Mouse (Mus musculus) forebrain, embryonic 14.5 days (tissue): ENCODE measurements around the gene Cecr2. TPM values are rescaled to one million over a fixed set of nuclear protein-coding genes. Genes with fewer than 3 reads are reported as not detected.
A peak's percentile ranks its signal among the peaks of the same experiment; 100 is the strongest.

Experiments
- ATAC-seq: fragments of 200-750 bp; cut with Nextera tagmentation; 2 replicates; pipeline ENCODE4 v1.8.0; 2017; ENCODE audit warnings: mild to moderate bottlenecking, moderate library complexity
- DNase-seq: peaks from one replicate; pipeline ENCODE4 v3.0.0-alpha.2; 2015; ENCODE audit warnings: low spot score
- H3K27ac ChIP-seq: fragments of 300-500 bp; sonication (generic); 2 replicates; pipeline ENCODE4 v1.5.1; 2014; ENCODE audit warnings: low read depth, mild to moderate bottlenecking, control low read depth, low read length, moderate library complexity
- H3K27me3 ChIP-seq: fragments of 300-500 bp; sonication (generic); replicated peaks from 2 replicates; pipeline ENCODE4 v1.6.1; 2014; ENCODE audit warnings: low read length, control low read depth, mixed read lengths; ENCODE audit not compliant: control insufficient read depth, insufficient read depth
- H3K36me3 ChIP-seq: fragments of 300-500 bp; sonication (generic); 2 replicates; pipeline ENCODE4 v1.6.1; 2014; ENCODE audit warnings: low read length, control low read depth; ENCODE audit not compliant: control insufficient read depth, insufficient read depth
- H3K4me1 ChIP-seq: fragments of 300-500 bp; sonication (generic); 2 replicates; pipeline ENCODE4 v1.6.1; 2014; ENCODE audit warnings: antibody characterized with exemption, low read length, control low read depth; ENCODE audit not compliant: control insufficient read depth, insufficient read depth
- H3K4me2 ChIP-seq: fragments of 300-500 bp; sonication (generic); 2 replicates; pipeline ENCODE4 v1.6.1; 2014; ENCODE audit warnings: mild to moderate bottlenecking, control low read depth, low read length
- H3K4me3 ChIP-seq: fragments of 300-500 bp; sonication (generic); 2 replicates; pipeline ENCODE4 v1.5.1; 2014; ENCODE audit warnings: low read depth, low read length, control low read depth
- H3K9ac ChIP-seq: fragments of 300-500 bp; sonication (generic); 2 replicates; pipeline ENCODE4 v1.6.1; 2014; ENCODE audit warnings: mild to moderate bottlenecking, low read length, control low read depth, moderate library complexity
- H3K9me3 ChIP-seq: fragments of 300-500 bp; sonication (generic); replicated peaks from 2 replicates; pipeline ENCODE4 v1.6.1; 2016; ENCODE audit warnings: low read length, control low read depth, mixed read lengths; ENCODE audit not compliant: control insufficient read depth
- WGBS: fragments of 180-500 bp; shearing (Covaris S2); extraction: QIAGEN DNeasy Blood & Tissue Kit; methylation state at CpG from one replicate; pipeline ENCODE4 v1.1.7; 2014; 5-methylcytosine and 5-hydroxymethylcytosine counted together
- polyA plus RNA-seq: library from polyadenylated mRNA; unstranded; fragments of >200 nt; fragmentation: Nextera tagmentation; extraction: Ambion mirVana; gene quantifications from 2 replicates; pipeline ENCODE4 v1.2.1, GENCODE M21; 2014

Gene Cecr2
- polyA plus RNA-seq, 1 experiment from 2014 or later, result 5.3 TPM

- WGBS, result 6% methylated on average over 5 of the region's 5 CpGs
- H3K4me1 ChIP-seq, result peaks cover 13% of the 10 kb centered on the region
- H3K4me3 ChIP-seq, result no peak within 1 kb of the TSS
- no peaks in the 10 kb centered on the region for H3K9me3 ChIP-seq
- peak; percentile 84 for ATAC-seq
- no peaks in the 10 kb centered on the region for H3K27me3 ChIP-seq
- DNase-seq, result peak; percentile 83
- H3K9ac ChIP-seq, result 0 out of 2 replicates have a peak within 1 kb of the TSS, but pooled peaks have one; percentile 33
- peak within 1 kb of the TSS; percentile 80 for H3K27ac ChIP-seq
- H3K4me2 ChIP-seq, result no peak within 1 kb of the TSS
- H3K36me3 ChIP-seq, result peaks cover 6% of the 10 kb centered on the region; the same call in 1 of the 2 replicates
Observed at GRCm38 (mm10) chr6:120773149-120773628, 107.0 kb downstream of the Cecr2 start, which contains the start of gene Slc25a18. TSS of gene Slc25a18 (plus strand) at chr6:120773578.

- H3K9ac ChIP-seq, result no peak overlapping the region
- peak; percentile 33 for DNase-seq
- WGBS, result 56% methylated on average over 6 of the region's 6 CpGs
Observed at GRCm38 (mm10) chr6:120773763-120774162, 107.6 kb downstream of the Cecr2 start.

GRCm38 (mm10) chr6:120776286-120776685 is 110.1 kb downstream of the Cecr2 start:
- Histone ChIP-seq H3K36me3 (0 out of 2 replicates have a peak, but pooled peaks cover under 1% of the 10 kb centered on the region), H3K4me2 (no peak overlapping the region), H3K9me3 (no peaks in the 10 kb centered on the region), H3K4me3 (no peak overlapping the region), H3K27me3 (no peaks in the 10 kb centered on the region), H3K9ac (no peak overlapping the region), H3K4me1 (peaks cover 13% of the 10 kb centered on the region), H3K27ac (no peak overlapping the region)
- DNase-seq, result no peak
- no peak for ATAC-seq
- WGBS, result 89% methylated on average over 3 of the region's 3 CpGs

More at GRCm38 (mm10) chr6:120773763-120774162, 107.6 kb downstream of the Cecr2 start:
- Histone ChIP-seq H3K27ac (peak overlapping the region; percentile 80), H3K36me3 (peaks cover 6% of the 10 kb centered on the region; the same call in 1 of the 2 replicates), H3K27me3 (no peaks in the 10 kb centered on the region), H3K4me3 (no peak overlapping the region), H3K4me2 (no peak overlapping the region), H3K4me1 (peaks cover 13% of the 10 kb centered on the region), H3K9me3 (no peaks in the 10 kb centered on the region)
- peak; percentile 52 for ATAC-seq

GRCm38 (mm10) chr6:120777533-120777932 is 111.4 kb downstream of the Cecr2 start:
- DNase-seq (no peak), ATAC-seq (no peak)
- Histone ChIP-seq H3K36me3 (no peaks in the 10 kb centered on the region), H3K27me3 (no peaks in the 10 kb centered on the region), H3K9me3 (no peaks in the 10 kb centered on the region), H3K27ac (no peak overlapping the region), H3K4me3 (no peak overlapping the region), H3K4me1 (peaks cover 13% of the 10 kb centered on the region), H3K4me2 (no peak overlapping the region), H3K9ac (no peak overlapping the region)
- 84% methylated on average over 9 of the region's 9 CpGs for WGBS

GRCm38 (mm10) chr6:120778226-120778625 is 112.1 kb downstream of the Cecr2 start:
- Histone ChIP-seq H3K27me3 (no peaks in the 10 kb centered on the region), H3K9ac (no peak overlapping the region), H3K4me2 (no peak overlapping the region), H3K9me3 (no peaks in the 10 kb centered on the region), H3K4me3 (no peak overlapping the region), H3K36me3 (no peaks in the 10 kb centered on the region), H3K4me1 (peaks cover 9% of the 10 kb centered on the region), H3K27ac (no peak overlapping the region)
- 66% methylated on average over 3 of the region's 3 CpGs for WGBS
- no peak for DNase-seq
- ATAC-seq, result no peak

- Histone ChIP-seq H3K27me3 (no peaks in the 10 kb centered on the region), H3K4me1 (peaks cover 2% of the 10 kb centered on the region; the same call in 1 of the 2 replicates), H3K27ac (no peak overlapping the region), H3K4me3 (no peak overlapping the region), H3K9me3 (no peaks in the 10 kb centered on the region), H3K9ac (no peak overlapping the region), H3K36me3 (no peaks in the 10 kb centered on the region), H3K4me2 (no peak overlapping the region)
- 87% methylated on average over 2 of the region's 2 CpGs for WGBS
- ATAC-seq (no peak), DNase-seq (no peak)
Observed at GRCm38 (mm10) chr6:120782948-120783347, 116.8 kb downstream of the Cecr2 start.

GRCm38 (mm10) chr6:120784351-120784750 is 118.2 kb downstream of the Cecr2 start:
- no peak for DNase-seq
- WGBS, result 42% methylated on average over 7 of the region's 7 CpGs

GRCm38 (mm10) chr6:120788068-120788607 is 122.0 kb downstream of the Cecr2 start:
- no peak overlapping the region for H3K4me3 ChIP-seq
- DNase-seq (no peak), ATAC-seq (no peak)
- no peak overlapping the region for H3K27ac ChIP-seq
- H3K9me3 ChIP-seq, result no peaks in the 10 kb centered on the region
- H3K9ac ChIP-seq, result no peak overlapping the region
- peaks cover 2% of the 10 kb centered on the region; the same call in 1 of the 2 replicates for H3K4me1 ChIP-seq
- H3K4me2 ChIP-seq, result no peak overlapping the region
- WGBS, result 93% methylated on average over 5 of the region's 5 CpGs
- no peaks in the 10 kb centered on the region for H3K27me3 ChIP-seq
- H3K36me3 ChIP-seq, result peaks cover 19% of the 10 kb centered on the region

More at GRCm38 (mm10) chr6:120784351-120784750, 118.2 kb downstream of the Cecr2 start:
- H3K4me1 ChIP-seq, result peaks cover 2% of the 10 kb centered on the region; the same call in 1 of the 2 replicates
- no peak overlapping the region for H3K4me2 ChIP-seq
- no peak overlapping the region for H3K9ac ChIP-seq
- H3K27me3 ChIP-seq, result no peaks in the 10 kb centered on the region
- H3K4me3 ChIP-seq, result no peak overlapping the region
- no peak overlapping the region for H3K27ac ChIP-seq
- peak; percentile 20; the same call in 1 of the 2 replicates for ATAC-seq
- H3K9me3 ChIP-seq, result no peaks in the 10 kb centered on the region
- peaks cover 3% of the 10 kb centered on the region; the same call in 1 of the 2 replicates for H3K36me3 ChIP-seq

- Histone ChIP-seq H3K9me3 (no peaks in the 10 kb centered on the region), H3K4me1 (peaks cover 2% of the 10 kb centered on the region; the same call in 1 of the 2 replicates), H3K4me2 (no peak overlapping the region), H3K36me3 (peaks cover 27% of the 10 kb centered on the region), H3K9ac (no peak overlapping the region), H3K27ac (no peak overlapping the region), H3K4me3 (no peak overlapping the region), H3K27me3 (no peaks in the 10 kb centered on the region)
- peak; percentile 37 for DNase-seq
- no peak for ATAC-seq
Observed at GRCm38 (mm10) chr6:120788904-120789303, 122.7 kb downstream of the Cecr2 start.
